Mouse (Mus musculus): ENCODE results near the gene Pde4dip. TPM values are rescaled to one million over a fixed set of nuclear protein-coding genes. Genes with fewer than 3 reads are reported as not detected.

The Pde4dip gene
- polyA plus RNA-seq, 1 experiment, result 0.01 TPM

GRCm38 (mm10) chr3:97702448-97703080, 185.9 kb downstream of the Pde4dip start:
- H3K27me3 ChIP-seq (ENCODE audit: control insufficient read depth), result no peaks in the 10 kb centered on the region
- H3K4me3 ChIP-seq (replicated peaks), result no peak overlapping the region
- no peaks in the 10 kb centered on the region for H3K4me1 ChIP-seq (ENCODE audit: control insufficient read depth)
- H3K9me3 ChIP-seq (ENCODE audit: control insufficient read depth, low read length), result no peaks in the 10 kb centered on the region
- H3K36me3 ChIP-seq (ENCODE audit: control insufficient read depth), result no peaks in the 10 kb centered on the region
- TF ChIP-seq GATA1 (IDR thresholded peaks at IDR 0.05; ENCODE audit: low read length) (no peak), TAL1 (IDR thresholded peaks at IDR 0.05; ENCODE audit: low read length) (no peak)

- Histone ChIP-seq H3K4me3 (replicated peaks) (no peak overlapping the region), H3K27me3 (ENCODE audit: control insufficient read depth) (no peaks in the 10 kb centered on the region), H3K9me3 (ENCODE audit: control insufficient read depth, low read length) (no peaks in the 10 kb centered on the region), H3K36me3 (ENCODE audit: control insufficient read depth) (no peaks in the 10 kb centered on the region), H3K4me1 (ENCODE audit: control insufficient read depth) (no peaks in the 10 kb centered on the region)
- no peak for TF ChIP-seq TAL1 (IDR thresholded peaks at IDR 0.05; ENCODE audit: low read length)
- TF ChIP-seq GATA1 (IDR thresholded peaks at IDR 0.05; ENCODE audit: low read length), result no peak
Measured at GRCm38 (mm10) chr3:97701198-97701597, 187.3 kb downstream of the Pde4dip start.

- Histone ChIP-seq H3K27me3 (ENCODE audit: control insufficient read depth) (no peaks in the 10 kb centered on the region), H3K36me3 (ENCODE audit: control insufficient read depth) (no peaks in the 10 kb centered on the region; the same call in 1 of the 2 replicates), H3K9me3 (ENCODE audit: control insufficient read depth, low read length) (no peaks in the 10 kb centered on the region), H3K4me1 (ENCODE audit: control insufficient read depth) (no peaks in the 10 kb centered on the region), H3K4me3 (replicated peaks) (no peak overlapping the region)
- no peak for TF ChIP-seq GATA1 (IDR thresholded peaks at IDR 0.05; ENCODE audit: low read length)
Measured at GRCm38 (mm10) chr3:97699061-97699460, 189.4 kb downstream of the Pde4dip start.

GRCm38 (mm10) chr3:97697291-97697690, 191.2 kb downstream of the Pde4dip start:
- H3K4me1 ChIP-seq (ENCODE audit: control insufficient read depth), result no peaks in the 10 kb centered on the region
- no peaks in the 10 kb centered on the region; the same call in 1 of the 2 replicates for H3K36me3 ChIP-seq (ENCODE audit: control insufficient read depth)
- H3K27me3 ChIP-seq (ENCODE audit: control insufficient read depth), result no peaks in the 10 kb centered on the region
- TF ChIP-seq GATA1 (IDR thresholded peaks at IDR 0.05; ENCODE audit: low read length) (no peak), TAL1 (IDR thresholded peaks at IDR 0.05; ENCODE audit: low read length) (no peak)
- H3K4me3 ChIP-seq (replicated peaks), result no peak overlapping the region
- H3K9me3 ChIP-seq (ENCODE audit: control insufficient read depth, low read length), result no peaks in the 10 kb centered on the region

GRCm38 (mm10) chr3:97696866-97697265, 191.6 kb downstream of the Pde4dip start:
- TF ChIP-seq TAL1 (IDR thresholded peaks at IDR 0.05; ENCODE audit: low read length) (no peak), GATA1 (IDR thresholded peaks at IDR 0.05; ENCODE audit: low read length) (no peak)
- Histone ChIP-seq H3K9me3 (ENCODE audit: control insufficient read depth, low read length) (no peaks in the 10 kb centered on the region), H3K4me1 (ENCODE audit: control insufficient read depth) (no peaks in the 10 kb centered on the region), H3K36me3 (ENCODE audit: control insufficient read depth) (no peaks in the 10 kb centered on the region; the same call in 1 of the 2 replicates), H3K27me3 (ENCODE audit: control insufficient read depth) (no peaks in the 10 kb centered on the region), H3K4me3 (replicated peaks) (no peak overlapping the region)

GRCm38 (mm10) chr3:97693806-97694205, 194.7 kb downstream of the Pde4dip start:
- TF ChIP-seq GATA1 (IDR thresholded peaks at IDR 0.05; ENCODE audit: low read length), result no peak
- TF ChIP-seq TAL1 (IDR thresholded peaks at IDR 0.05; ENCODE audit: low read length), result no peak

GRCm38 (mm10) chr3:97691443-97692017, 197.0 kb downstream of the Pde4dip start:
- TF ChIP-seq TAL1 (IDR thresholded peaks at IDR 0.05; ENCODE audit: low read length) (no peak), GATA1 (IDR thresholded peaks at IDR 0.05; ENCODE audit: low read length) (no peak)
- no peaks in the 10 kb centered on the region; the same call in 1 of the 2 replicates for H3K36me3 ChIP-seq (ENCODE audit: control insufficient read depth)
- H3K27me3 ChIP-seq (ENCODE audit: control insufficient read depth), result no peaks in the 10 kb centered on the region
- no peaks in the 10 kb centered on the region for H3K9me3 ChIP-seq (ENCODE audit: control insufficient read depth, low read length)
- H3K4me1 ChIP-seq (ENCODE audit: control insufficient read depth), result no peaks in the 10 kb centered on the region
- no peak overlapping the region for H3K4me3 ChIP-seq (replicated peaks)

More at GRCm38 (mm10) chr3:97693806-97694205, 194.7 kb downstream of the Pde4dip start:
- no peaks in the 10 kb centered on the region for H3K27me3 ChIP-seq (ENCODE audit: control insufficient read depth)
- no peaks in the 10 kb centered on the region; the same call in 1 of the 2 replicates for H3K36me3 ChIP-seq (ENCODE audit: control insufficient read depth)
- no peak overlapping the region for H3K4me3 ChIP-seq (replicated peaks)
- H3K4me1 ChIP-seq (ENCODE audit: control insufficient read depth), result no peaks in the 10 kb centered on the region
- H3K9me3 ChIP-seq (ENCODE audit: control insufficient read depth, low read length), result no peaks in the 10 kb centered on the region

- no peak overlapping the region for H3K4me3 ChIP-seq (replicated peaks)
- TF ChIP-seq GATA1 (IDR thresholded peaks at IDR 0.05; ENCODE audit: low read length) (no peak), TAL1 (IDR thresholded peaks at IDR 0.05; ENCODE audit: low read length) (no peak)
- H3K9me3 ChIP-seq (ENCODE audit: control insufficient read depth, low read length), result no peaks in the 10 kb centered on the region
- H3K27me3 ChIP-seq (ENCODE audit: control insufficient read depth), result no peaks in the 10 kb centered on the region
- no peaks in the 10 kb centered on the region for H3K4me1 ChIP-seq (ENCODE audit: control insufficient read depth)
- no peaks in the 10 kb centered on the region; the same call in 1 of the 2 replicates for H3K36me3 ChIP-seq (ENCODE audit: control insufficient read depth)
Measured at GRCm38 (mm10) chr3:97690590-97690989, 197.9 kb downstream of the Pde4dip start.

GRCm38 (mm10) chr3:97689289-97689688, 199.2 kb downstream of the Pde4dip start:
- no peaks in the 10 kb centered on the region; the same call in 1 of the 2 replicates for H3K36me3 ChIP-seq (ENCODE audit: control insufficient read depth)
- H3K4me3 ChIP-seq (replicated peaks), result no peak overlapping the region
- no peaks in the 10 kb centered on the region for H3K4me1 ChIP-seq (ENCODE audit: control insufficient read depth)
- H3K9me3 ChIP-seq (ENCODE audit: control insufficient read depth, low read length), result no peaks in the 10 kb centered on the region
- peaks cover 4% of the 10 kb centered on the region for H3K27me3 ChIP-seq (ENCODE audit: control insufficient read depth)
- no peak for TF ChIP-seq GATA1 (IDR thresholded peaks at IDR 0.05; ENCODE audit: low read length)
- no peak for TF ChIP-seq TAL1 (IDR thresholded peaks at IDR 0.05; ENCODE audit: low read length)

All from erythroblast, embryonic 14.5 days (primary cell).